Mouse (Mus musculus) NIH3T3 (cell line): ENCODE data around the gene Clptm1.
"Not testable (repeated sequence)": the region's sequence is repeated elsewhere in the genome, so short reads cannot be mapped to it uniquely, and the experiment has no call there.

Experiments
- DNase-seq: peaks from one replicate; pipeline ENCODE4 v3.0.0-alpha.2; 2012; ENCODE audit warnings: low read depth

Gene Clptm1

DNA sequence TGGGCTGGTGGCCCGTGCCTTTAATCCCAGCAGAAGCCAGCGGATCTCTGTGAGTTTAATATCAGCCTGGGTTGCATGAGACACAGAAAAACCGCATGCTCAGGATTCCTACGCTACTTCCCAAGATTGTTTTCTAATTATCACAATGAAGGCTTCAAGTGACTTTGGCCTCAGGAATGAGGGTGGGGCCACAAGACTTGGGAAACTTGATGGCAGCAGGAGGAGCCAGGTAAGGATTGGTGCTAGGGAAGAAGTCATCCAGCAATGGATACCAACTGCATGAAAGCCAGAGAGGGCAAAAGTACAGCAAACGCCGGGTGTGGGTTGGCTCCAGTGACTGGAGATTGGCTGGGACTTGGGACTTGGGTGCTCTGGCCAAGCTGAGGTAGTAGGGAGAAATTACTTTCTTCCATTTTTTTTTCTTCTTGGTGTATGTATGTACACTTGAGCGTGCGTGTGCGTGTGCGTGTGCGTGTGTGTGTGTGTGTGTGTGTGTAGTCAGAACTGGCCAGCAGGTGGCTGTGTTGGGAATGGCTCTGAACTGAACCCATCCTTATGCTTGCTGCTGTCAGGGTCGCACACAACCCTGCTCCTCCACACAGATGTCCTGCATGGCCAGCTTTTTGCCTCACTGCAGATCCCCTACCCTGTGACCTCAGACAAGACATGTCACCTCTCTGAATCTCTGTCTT is 55.0 kb downstream of the Clptm1 start:
- no peak for DNase-seq

DNA sequence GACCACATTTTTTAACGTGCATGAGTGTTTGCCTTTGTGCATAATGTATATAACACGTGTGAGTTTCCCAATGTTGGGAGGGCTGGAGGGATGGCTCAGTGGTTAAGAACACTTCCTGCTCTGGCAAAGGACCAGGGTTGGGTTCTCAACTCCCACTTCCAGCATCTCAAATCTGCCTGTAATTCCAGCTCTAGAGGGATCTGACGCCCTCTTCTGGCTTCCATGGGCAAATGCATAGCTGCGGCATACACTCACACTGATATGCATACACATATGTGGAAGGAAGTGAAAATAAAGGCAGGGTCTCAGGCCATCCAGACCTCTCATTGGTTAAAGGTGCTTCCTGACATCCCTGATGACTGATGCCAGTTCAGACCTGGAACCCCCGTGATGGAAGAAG is 57.5 kb downstream of the Clptm1 start:
- no peak for DNase-seq

DNA sequence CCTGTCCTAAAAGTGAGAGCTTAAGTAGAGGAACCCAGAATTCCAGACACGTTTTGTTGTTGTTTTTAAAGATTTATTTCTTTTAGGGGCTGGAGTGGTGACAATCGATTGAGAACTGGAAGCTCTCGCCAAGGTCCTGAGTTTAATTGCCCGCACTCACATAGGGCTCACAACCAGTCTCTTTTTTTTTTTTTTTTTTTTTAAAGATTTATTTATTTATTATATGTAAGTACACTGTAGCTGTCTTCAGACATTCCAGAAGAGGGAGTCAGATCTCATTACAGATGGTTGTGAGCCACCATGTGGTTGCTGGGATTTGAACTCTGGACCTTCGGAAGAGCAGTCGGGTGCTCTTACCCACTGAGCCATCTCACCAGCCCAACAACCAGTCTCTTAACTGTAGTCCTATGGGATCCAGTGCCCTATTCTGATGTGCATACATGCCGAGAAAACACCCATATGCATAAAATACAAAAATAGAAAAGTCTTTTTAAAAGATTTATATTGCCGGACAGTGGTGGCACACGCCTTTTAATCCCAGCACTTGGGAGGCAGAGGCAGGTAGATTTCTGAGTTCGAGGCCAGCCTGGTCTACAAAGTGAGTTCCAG is 60.1 kb downstream of the Clptm1 start:
- not testable (repeated sequence) for DNase-seq

DNA sequence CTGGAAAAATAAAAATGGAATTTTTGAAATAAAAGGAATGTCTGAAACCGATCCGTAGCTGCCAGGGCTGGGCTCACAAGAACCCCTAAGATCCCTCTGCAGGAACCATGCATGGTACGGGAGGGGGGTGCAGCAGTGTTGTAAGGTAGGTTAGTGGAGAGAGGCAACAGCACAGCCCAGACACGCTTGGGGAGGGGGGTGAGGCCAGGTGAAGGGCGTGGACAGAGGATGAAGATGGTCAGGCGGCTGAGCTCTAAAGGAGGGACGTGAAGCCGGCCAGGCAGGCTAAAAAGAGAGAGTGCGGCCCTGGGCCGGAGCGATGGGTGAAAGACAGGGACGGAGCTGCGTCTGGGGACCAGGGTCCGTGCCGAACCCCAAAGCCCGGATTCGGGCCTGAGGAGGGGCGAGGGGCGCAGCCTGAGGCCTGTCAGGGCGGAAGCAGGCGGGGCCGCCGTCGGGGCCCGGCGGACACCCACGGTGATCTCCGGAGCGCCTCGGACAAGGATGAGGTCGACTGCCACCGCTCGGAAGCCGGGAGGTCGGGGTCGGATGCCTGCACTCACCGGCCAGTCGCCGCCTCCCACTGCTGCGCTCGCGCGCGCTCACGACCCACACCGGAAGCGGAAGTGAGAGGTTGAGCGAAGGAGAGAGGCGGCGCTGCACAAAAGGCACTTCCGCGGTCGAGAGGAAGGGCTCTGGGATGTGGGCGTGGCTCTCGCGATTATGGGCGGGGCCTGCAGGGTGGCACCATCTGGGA is 60.8 kb downstream of the Clptm1 start, which contains the start of gene Clasrp:
Gene Clasrp (minus strand): TSS at position 638 of the 757 bp plus-strand sequence.
- peak; percentile 97 for DNase-seq

DNA sequence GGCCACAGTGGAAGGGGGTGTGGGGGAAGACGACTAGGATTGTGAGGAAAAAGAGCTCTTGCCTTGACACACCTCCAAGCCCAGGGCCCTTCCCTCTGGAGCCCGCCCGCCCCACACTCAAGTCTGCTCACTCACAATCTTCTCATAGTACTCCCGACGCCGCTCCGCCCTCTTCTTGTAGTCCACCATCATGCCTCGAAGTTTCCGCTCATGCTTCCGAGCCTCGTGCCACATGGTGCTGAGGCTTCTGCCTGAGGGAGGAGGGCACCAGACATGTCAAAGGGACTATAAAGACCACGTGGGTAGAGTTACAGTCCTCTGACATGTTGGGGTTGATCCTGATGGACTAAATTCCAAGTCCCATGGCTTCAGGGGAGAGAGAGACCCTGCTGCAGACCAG is 61.8 kb downstream of the Clptm1 start:
- DNase-seq, result peak; percentile 14

DNA sequence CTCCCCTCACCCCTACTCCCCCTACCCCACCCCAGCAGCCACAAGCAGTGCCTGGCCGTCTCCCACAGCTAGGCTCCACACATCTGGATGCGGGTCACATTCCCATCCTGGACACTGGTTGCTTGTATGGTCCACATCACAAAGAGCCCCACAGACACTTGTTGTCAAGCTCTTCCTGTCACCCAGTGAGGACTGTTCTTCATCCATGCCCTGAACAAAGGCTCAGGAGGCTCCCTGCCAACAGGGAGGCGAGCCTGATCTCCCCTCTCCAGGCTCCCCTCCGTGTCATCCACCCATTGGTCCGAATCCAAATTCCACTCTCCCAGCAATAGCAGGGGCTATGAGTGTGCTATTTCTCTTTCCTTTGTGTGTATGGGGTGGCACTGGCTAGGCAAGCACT is 64.3 kb downstream of the Clptm1 start:
- DNase-seq, result peak; percentile 12

DNA sequence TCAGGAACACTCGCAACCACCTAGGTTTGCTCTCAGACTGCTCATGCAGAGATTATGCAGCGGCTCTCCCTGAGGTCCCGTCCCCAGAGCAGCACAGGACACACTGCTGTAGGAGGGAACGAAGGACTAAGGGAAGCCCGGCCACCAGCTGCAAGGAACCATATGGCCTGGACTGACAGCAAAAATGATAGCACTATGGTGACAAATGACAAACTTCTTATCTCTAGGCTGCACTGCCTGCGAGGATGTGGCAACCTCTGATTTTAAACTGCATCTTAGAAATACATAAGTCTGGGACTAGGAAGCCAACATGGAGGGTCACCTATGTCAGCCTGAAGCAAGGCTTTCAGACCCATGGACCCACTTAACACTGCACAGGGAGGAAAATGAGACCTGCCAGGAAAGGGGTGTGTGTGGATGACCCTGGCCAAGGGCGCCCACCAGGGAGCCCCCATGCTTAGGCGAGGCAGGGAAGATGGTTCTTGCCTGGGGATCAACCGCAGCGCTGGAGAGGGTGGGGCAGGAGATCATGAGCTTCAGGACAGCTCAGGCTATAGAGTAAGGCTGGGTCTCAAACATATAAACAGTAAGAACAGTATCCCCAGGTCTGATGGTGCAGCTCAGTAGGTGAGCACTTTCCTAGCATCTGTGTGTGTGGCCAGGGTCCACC is 71.6 kb downstream of the Clptm1 start:
- no peak for DNase-seq

DNA sequence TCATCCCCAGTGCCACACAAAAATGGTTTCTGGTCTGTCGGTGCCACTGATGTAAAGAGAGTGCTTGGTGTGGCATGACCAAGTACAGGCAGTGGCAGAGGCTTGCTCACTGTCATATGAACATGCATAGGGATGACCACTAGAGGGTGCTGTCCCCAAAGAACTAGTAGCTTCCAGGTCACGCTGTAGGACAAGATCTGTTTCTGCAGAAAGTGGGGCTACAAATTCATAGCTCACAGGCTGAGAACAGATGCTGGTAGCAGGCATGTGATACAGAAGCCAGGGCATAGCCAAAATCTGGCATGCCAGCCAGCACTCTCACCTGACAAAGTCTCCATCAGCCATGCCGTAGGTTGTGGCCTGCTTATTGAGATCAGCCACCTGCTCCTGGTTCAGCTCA is 74.9 kb downstream of the Clptm1 start:
- peak; percentile 84 for DNase-seq

DNA sequence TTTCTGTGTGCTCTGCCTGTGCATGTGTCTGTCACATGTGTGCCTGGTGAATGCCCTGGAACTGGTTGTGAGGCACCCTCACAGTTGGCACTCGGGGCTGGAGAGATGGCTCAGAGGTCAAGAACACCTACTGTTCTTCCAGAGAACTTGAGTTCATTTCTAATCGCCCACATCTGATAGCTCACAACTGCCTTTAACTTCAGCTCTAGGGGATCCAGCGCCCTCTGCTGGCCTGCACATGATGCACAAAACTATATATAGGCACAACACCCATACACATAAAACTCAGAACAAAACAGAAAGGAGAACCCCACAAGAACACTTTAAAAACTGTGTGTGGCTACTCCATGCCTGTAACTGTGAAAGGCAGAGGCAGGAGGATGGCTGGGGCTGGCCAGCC is 75.6 kb downstream of the Clptm1 start:
- peak; percentile 79 for DNase-seq

DNA sequence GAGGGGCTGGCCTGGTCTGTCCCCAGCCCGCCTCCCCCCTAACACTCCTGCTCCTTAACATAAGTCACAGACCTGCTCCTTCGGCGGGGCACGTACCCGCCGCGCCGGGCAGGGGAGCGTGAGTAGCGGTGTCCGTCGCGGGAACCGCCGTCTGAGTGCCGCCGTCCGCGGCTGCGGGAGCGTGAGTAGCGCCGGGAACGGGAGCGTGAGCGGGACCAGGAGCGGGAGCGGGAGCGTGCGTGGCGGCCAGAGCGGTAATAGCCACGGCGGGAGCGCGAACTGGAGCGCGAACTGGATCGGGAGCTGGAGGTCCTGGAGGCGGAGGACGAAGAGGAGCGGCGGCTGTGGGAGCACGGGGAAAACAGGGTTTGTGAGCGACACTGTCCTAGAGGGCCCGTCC is 78.6 kb downstream of the Clptm1 start:
- no peak for DNase-seq
